Mouse (Mus musculus) c-Kit-positive CD71-positive TER-119-negative erythroid progenitor cells, embryonic 14.5 days (primary cell): Measurements from ENCODE around the gene Fam83e.
A peak's percentile ranks its signal among the peaks of the same experiment; 100 is the strongest.

Experiments
- DNase-seq: peaks from one replicate; pipeline ENCODE4 v3.0.0-alpha.2; 2013; ENCODE audit warnings: low read depth

Fam83e gene

DNA sequence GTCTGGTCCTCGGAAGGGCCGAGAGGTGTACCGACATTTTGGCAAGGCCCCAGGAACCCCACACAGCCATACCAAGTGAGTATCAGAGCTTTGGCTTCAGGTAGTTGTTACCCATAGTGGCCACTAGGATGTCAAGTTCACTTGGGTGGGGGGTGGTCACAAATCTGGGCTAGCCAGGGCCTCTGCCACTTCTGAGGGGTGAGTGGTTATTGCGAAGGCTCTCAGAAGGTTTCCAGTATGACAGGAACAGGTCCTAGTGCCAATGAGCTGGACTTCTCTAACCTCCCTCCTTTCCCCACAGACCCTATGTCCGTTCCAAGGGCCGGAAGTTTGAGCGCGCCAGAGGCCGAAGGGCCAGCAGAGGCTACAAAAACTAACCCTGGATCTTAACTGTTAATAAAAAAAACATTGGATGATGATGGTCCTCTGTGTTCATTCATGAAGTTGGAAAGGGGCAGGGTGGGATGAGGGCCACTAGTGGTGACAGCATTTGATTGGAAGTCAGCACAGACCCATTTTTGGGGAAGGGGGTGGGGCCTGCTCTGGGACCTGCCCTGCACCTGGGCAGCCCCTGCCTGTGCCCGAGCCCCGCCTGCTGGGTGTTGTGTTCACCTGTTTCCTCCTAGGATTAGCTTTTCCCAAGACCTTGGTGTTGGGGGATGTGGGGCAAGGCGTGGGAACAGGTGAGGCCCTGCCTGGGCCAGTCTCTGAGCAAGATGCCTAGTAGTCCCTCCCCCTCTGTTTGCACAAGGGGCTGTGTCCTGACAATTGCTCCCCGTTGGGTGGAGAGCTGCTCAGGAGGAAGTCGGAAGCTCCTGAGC is at the start of gene Fam83e:
Fam83e (plus strand) TSS at position 800 of the 821 bp plus-strand sequence.
- no peak for DNase-seq

DNA sequence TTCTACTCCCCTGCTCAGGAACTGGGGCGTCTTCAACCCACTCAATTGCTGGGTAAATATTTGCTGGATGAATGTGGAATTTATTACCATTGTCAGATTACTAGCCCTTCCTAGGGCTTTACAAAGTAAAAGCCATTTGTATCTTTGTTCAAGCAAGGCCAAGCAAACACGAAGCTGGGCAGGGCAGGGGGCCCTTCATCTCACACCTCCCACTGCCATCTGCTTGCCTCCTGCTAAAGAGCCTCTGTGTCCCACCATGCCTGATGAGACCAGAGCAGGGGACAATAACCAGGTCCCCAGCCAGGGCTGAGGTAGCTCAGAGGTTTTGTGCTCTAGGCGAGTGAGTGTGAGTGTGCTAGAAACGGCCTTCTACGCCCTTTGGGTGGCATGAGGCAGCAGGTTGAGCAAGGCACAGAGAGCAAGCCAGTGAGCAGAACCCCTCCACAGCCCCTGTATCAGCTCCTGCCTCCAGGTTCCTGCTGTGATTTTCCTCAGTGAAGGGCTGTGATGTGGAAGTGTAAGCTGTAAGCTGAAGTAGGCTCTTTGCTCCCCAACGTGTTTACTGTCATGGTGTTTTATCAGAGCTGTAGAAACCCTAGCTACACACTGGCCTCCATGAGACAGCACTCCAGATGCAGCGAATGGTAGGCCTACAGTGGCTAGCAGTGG is 43.3 kb upstream of the Fam83e start:
- no peak for DNase-seq

DNA sequence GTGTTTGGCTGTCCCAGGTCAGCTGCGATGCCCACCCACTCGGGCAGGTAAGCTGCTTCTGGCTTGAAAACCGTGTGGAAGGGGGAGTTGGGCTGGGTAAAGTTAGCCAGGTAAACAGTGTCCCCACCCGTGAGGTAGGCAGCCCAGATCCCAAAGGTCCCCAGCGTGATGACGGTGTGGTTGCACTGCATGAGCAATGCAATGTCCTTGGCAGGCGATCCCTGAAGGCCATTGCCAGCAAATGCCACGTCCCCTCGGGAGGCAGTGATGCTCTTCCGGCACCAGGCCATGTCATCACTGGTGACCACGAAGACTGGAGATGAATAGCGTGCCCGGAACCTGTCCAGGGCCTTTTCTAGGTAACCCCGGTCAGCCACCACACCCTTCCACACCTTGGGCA is 42.5 kb upstream of the Fam83e start:
- DNase-seq, result no peak

DNA sequence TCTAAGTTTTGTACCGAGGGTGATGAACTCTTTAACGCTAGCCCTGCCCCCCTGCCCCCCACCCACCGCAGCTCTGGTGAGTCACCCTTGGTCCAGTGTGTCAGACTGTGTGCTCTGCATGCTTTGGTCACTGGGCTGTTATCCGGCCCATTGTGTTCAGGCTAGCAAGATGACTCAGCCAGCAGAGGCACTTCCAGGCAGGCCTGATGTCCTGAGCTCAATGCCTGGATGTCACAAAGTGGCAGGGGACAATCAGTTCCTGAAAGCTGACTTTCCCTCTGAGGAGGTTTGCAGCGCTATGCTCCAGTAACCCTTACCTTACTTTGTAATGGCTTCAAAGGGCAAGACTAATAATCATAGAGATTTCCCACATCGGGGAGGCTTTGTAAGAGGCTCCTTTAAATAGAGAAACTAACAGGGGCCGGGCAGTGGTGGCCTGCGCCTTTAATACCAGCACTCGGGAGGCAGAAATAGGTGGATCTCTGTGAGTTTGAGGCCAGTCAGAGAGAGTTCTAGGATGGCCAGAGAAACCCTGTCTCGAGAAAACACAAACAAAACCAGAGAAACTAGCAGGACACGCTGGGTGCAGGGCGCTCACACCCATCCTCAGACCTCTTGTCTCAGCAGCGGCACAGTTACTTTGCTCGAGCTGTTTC is 40.9 kb upstream of the Fam83e start:
- DNase-seq, result no peak

DNA sequence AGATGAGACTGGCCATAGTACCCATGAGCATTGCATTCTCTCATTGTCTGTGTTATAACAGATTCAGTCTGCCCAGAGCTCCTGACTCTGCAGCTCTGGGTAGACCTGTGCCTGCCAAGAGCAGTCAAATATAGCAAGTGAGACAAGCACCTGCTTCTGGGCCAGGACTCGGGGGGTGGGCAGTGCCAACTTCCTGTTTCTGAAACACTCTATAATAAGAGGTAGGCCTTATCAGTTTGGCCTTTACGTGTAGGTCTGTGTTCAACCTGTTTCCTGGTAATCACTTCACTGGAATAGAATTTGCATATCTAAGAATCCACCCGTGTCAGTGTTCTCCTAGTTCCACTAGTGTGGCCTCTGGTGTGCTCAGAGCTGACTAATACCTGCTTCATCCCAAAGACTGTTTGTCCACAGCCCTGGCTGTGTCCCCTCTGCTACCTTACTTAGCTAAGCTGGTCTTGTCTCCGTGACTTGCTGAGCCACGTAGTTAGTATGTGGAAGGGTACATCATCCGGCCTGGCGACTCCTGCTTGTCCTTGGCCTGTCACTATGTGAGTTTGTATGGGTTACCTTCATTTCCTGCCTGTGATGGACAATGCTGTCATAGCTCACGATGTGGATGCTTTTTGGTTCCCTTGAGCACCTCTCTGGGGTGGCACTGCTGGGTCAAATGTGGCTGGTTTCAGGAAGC is 39.8 kb upstream of the Fam83e start:
- DNase-seq, result no peak

DNA sequence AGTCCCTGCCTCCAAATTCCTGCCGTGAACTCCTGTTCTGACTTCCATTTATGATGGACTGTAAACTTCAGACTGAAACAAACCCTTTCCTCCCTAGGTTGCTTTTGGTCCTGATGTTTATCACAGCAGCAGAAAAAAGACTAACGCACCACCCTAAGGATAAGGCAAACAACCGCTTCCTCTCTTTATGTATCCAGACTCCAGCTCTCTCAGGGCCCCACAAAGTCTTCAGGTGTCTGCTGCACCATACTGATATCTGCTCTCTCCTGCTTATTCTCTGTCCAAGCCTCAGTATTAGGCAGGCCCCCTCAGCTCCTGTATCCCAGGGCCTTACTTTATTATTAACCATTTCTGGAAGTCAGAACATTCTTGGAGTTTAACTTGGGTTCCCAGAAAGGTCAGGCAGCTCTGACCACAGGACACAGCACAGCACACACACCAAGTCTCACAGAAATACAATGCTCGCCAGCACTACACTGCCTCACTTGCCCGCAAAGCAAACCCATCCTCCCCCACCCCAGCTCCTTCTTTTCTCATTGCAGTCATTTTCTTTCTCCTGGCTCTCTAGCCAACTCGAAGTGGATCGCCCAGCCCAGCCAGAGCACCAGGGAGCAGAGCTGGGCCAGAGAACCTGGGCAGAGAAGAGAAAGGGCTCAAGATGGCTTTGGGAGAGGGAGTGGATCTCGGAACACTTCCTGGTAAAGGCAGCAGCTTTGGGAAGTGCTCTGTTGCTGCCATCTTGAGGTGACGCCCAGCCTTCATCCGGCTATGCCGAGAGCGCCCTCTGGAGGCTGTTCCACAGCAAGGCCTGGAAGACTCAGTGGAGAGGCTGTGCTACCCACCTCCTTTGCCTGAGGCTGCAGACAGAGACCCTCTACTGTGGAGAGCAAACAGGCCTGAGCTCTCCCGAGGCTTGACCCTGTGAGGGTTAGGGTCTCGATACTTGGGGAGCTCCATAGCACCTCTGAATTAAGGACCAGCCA is 38.6 kb upstream of the Fam83e start:
- peak; percentile 78 for DNase-seq

DNA sequence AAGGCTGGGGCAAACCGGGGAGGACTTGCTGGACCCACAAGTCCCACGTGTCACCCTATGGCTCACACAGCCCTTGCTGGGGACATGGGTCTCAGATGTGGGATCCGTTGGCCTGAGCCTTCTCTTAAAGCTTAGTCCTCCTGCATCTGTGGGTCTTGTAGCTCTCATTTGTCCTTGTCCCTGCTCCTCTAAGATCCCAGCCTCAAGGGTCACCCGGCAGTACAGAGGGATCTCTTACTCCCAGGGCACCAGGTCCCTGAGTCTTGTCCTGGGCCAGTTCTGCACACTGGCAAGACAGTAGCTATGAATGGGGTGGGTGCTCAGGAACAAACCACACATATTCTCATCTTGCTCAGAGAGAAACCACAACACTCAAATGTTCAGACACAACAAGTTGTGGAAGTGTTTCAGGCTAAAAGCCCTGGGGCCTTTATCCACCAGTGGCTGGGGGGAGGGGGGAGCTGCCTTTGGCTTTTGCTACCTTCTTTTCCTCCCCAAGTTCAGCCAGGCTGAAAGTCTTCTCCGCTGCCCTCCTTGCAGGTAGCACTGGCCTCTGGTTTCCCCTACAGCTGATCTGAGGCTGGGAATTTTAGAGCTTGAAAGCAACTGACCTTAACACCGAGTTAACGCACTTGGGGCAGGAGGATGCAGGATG is 37.5 kb upstream of the Fam83e start, which contains the start of gene Ntn5:
Ntn5 (plus strand) TSS at position 627 of the 655 bp plus-strand sequence.
- DNase-seq, result no peak

DNA sequence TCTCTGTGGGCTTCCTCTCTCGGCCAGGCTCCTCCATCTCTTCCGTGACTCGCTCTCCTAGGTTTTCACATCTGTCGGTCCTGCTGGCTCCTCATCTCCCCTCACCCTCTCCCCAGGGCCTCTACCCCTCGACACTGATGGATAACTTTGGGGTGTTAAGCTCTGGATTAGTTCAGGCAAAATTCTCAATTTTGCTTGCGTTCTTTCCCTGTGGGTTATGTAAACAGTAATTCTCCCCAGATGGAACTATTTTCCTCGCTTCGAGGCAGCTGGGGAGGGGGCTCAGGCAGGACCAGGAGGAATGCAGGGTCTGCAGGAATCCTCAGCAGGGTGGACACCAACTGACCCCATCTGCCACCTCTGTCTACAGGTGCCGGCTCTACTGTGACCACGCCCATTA is 35.2 kb upstream of the Fam83e start:
- no peak for DNase-seq

DNA sequence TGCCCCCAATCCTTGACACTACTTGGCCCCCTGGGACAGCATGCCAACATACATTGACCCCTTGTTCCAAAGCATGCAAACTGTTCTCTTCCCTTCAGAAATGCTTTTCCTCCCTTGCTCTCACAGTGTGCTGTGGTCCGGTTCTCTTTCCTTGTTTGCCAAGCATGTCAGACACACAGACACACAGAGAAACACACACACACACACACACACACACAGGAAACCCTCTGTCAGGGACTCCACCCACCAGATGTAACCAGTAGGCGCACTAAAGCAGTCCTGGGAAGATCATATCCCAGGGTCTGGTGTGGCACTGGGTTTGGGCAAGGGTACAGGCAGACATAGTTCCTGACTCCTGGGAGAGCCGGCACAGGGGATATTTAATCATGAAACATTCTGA is 34.2 kb upstream of the Fam83e start:
- no peak for DNase-seq

DNA sequence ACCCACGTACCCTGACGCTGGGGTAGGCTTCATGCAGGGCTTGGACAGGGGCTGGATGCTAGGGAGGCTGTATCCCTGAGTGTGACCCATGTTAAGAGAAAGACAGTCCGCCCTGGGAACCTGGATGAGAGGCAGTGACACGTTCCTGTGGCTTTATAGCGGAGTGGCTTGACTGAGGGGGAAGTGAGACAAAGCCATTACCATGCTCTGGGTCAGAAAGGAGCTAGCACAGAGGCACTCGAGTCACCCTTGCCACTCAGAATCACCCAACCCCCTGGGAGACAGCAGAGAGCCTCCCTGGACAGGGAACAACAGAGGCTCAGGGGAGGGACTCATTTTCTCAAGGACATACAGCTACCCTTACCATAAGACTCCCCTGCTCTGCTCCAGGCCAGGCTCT is 31.9 kb upstream of the Fam83e start:
- DNase-seq, result no peak

DNA sequence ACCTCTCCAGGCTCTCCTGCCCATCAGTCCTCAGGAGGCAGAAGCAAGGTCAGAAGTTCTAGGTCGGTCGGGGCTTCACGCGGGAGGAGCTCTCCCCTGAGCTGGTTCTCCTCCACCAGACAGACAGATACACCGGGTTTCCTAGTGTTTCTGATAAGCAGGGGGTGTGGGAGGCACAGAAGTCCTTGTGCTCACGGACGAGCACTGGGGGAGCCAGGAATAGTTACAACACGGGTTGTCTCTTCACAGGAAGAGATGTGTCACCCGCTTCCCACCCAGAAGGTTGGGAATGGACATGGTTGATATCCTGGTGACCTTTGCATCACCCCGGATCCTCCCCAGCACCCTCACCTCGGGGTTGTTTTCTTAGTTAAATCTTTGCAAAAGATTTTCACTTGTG is 31.2 kb upstream of the Fam83e start:
- DNase-seq, result no peak

DNA sequence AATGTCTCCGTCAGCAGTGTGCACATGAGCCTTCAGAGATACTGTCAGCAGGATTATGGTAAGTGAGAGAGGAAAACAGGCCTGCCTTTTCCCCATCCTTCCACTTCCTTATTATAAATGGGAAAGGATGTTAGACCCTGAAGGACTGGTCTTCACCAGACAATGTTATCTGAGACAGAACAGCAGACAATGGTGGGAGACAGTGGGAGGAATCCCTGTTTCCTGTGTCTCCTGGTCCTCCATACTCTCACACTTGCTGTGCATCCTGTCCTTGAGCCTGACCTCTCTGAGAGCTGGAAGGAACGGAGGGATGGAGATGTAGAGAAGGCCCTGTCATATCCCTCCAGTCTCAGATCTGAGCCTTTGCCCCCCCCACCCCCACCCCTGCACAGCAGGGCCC is 28.6 kb upstream of the Fam83e start:
- no peak for DNase-seq

DNA sequence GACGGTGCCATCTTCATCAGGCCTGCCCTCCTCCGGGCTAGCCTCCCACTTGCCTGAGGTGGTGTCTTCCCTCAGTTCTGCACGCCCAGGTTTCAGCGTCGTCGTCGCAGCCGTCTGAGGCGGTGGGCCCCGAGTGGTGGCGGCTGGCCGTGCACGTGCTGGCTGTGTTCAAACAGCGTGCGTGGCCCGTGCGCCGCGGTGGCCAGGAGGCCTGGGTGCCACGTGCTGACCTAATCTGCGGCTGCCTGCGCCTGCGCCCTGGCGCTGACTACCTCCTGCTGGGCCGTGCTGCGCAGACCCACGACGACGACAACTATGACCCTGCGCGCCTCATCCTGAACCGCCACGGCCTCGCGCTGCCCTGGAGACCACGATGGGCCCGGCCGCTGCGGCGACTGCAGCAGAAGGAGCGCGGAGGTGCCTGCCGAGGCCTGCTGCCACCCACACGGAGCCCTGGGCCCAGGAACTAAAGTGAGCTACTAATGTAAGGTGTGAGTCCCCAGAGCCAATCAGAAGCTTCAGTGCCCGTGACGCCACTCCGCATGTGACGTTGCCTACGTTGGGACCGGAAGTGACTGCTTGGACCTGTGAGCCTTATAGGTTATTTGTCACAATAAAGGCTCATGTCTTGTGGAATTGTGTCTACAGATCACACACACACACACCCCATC is 27.0 kb upstream of the Fam83e start, which contains the start of gene Sec1:
Sec1 (minus strand) TSS at position 482 of the 671 bp plus-strand sequence.
- no peak for DNase-seq

DNA sequence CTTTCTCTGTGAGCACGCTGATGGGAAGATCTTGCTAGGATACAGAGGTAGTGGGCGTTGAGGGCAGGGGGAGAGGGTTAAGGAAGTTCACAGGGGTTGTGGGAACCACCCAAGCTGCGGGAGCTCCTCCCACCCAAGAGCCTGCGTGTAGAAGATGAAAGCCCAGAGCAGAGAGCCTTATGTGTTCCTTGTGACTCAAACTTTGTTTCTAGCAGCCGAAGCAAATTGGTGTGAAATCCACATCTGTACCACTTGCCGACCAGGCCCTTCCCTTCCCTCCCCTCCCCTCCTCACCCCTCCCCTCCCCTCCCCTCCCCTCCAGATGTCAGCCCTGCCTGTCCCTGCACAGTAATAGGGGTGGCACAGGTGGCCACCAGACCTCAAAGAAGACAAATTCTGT is 25.9 kb upstream of the Fam83e start:
- no peak for DNase-seq

DNA sequence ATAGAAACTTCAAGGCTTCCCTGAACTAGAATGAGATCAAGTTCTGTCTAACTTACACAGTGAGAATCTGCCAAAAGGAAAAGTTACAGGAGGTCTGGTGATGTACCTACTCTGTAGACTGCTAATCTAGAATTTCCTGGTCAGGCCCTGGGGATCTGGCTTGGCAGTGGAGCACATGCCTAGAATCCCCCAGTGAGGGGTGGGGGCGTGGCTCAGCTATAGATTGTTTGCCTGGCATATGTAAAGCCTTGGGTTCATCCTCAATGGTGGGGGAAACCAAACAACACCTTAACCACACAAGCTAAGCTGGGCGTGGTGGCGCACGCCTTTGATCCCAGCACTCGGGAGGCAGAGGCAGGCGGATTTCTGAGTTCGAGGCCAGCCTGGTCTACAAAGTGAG is 23.1 kb upstream of the Fam83e start:
- no peak for DNase-seq

DNA sequence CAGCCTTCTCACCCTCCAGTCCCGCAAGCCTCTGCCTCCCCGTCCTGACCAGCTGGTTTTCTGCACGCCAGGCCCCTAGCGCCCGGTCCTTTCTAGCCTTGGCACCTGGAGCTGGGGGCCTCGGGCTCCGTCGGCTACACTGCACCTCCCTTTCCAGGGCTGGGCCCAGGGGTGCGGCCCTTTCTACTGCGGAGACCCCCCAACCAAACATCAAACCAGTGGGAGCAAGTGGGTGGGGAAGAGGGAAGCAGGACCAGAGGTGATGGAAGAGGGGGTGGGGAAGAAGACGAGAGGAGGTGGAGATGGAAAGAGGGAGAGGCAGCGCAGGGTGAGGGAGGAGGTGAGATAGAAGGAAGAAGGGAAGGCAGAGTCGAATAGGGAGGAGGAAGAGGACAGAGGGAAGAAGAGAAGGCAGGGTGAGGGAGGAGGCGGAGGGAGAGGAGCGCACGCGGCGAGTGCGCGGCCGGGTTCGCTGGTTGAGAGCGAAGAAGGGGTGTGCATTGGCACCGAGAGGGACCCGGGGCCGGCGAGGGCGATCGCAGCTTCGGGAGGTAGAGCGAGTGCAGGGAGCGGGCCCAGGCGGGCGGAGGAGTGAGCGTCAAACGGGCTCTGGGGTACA is 21.4 kb upstream of the Fam83e start, which contains the start of gene Car11:
Car11 (plus strand) TSS at position 321 of the 619 bp plus-strand sequence.
- no peak for DNase-seq

DNA sequence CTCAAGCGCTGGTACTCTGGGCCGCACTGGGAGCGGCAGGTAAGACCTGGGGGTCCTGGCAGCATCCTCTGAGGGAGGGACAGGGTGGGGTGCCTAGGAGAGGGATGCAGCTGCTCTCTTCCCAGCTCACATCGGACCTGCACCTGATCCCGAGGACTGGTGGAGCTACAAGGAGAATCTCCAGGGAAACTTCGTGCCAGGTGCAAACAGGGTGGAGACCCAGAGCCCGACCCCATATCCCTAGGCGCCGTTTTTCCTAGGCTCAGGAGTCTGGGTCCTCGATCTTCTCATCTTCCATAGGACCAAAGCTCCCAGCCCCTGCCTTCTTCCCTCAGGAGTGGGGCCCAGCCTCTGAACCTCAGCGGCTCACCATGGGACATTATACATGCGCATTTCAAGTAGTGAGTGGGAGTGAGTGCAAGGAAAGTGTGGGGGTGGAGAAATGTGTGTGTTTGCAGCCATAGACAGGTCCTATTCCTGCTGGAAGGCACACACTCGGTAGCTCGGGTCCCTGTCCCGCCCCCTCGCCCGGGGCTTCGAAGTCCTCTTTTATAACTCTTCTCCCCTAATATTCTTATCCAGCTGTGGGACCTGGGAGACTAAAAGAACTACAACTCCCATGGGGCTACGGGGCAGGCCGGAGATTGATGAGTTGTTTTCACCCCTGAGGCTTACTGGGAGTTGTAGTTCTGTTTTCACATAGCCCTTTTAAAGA is 20.6 kb upstream of the Fam83e start:
- no peak for DNase-seq

DNA sequence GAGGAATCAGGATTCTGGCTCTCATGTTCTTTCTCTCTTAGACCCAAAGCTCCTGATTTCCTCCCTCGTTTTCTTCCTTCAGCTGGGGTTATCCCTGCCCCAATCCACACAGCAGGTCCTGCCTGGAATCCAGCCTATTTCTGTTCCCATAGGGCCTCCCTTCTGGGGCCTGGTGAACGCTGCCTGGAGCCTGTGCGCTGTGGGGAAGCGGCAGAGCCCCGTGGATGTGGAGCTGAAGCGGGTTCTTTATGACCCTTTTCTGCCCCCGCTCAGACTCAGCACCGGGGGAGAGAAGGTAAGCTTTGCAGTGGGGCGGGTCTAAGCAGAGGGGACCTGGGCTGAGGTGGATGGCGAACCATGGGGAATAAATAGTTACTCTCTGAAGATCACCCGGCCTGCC is 19.9 kb upstream of the Fam83e start:
- DNase-seq, result no peak

DNA sequence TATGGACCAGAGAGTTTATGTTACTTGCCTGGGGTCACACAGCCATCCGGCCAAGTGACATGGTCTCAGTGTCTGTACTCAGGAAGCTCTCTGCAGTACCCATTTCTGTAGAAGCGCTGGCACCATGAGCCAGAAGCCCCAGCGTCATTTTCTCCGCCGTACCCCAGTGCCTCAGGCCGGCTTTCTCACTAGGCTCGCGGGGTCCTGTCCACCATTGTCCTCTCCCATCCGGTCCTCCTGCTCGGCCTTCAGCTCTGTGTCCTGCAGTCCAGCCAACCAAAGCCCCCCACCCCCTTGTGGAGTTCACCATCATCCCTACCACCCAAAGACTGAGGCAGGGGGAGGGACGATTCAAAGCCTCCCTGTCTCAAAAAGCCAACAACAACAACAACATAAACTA is 19.4 kb upstream of the Fam83e start:
- DNase-seq, result no peak
